11 mouse cellular contexts compared by ENCODE assay signal in the genomic region with DNA sequence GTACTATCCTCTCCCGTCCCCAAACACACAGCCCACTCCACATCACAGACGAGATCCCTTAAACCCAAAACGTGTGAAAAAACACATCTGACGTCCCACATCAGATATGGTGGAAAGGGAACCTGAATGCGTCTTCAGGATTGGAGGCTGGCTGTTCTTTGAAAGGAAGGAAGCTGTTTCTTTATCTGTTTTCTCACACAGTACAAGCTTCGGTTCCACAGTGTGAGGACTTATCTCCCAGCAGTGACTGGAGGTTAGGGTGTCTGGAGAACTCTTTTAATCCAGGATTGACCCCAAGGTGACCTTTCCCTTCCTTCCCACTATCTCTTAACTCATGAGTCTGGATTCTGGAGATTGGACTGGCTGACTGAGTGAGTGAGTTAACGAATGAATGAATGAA.
DNase-seq lines count a peak whose midpoint lies in the region; ATAC-seq and TF ChIP-seq lines count a peak whose summit lies in the region.
"Had no signal": no experiment of that assay in that cellular context is flagged by ENCODE, and none has a peak within 500 bp of the region (broad histone marks: within the 10 kb centered on the region; RNA-seq: fewer than 3 reads in every experiment).

No protein-coding gene starts in this region.

- H3K27me3 ChIP-seq in heart, embryonic 16.5 days (ENCODE audit: control insufficient read depth, insufficient read depth, low read length), result no peaks in the 10 kb centered on the region
- H3K27me3 ChIP-seq in midbrain, embryonic 15.5 days (replicated peaks), result no peaks in the 10 kb centered on the region
- no peaks in the 10 kb centered on the region for H3K27me3 ChIP-seq in midbrain, postnatal 0 days (ENCODE audit: insufficient read depth, low read length)
- no peaks in the 10 kb centered on the region for H3K27me3 ChIP-seq in liver, embryonic 14.5 days (ENCODE audit: control insufficient read depth, insufficient read depth, low read length)
- H3K27me3 ChIP-seq: hindbrain, embryonic 13.5 days; limb, embryonic 13.5 days; neural tube, embryonic 15.5 days had no signal

- peak overlapping the region; percentile 77 for H3K27ac ChIP-seq in heart, embryonic 16.5 days (ENCODE audit: low read length)
- 0 out of 2 replicates have a peak overlapping the region, but pooled peaks have one; percentile 8 for H3K27ac ChIP-seq in midbrain, embryonic 15.5 days
- no peak overlapping the region for H3K27ac ChIP-seq in midbrain, postnatal 0 days (ENCODE audit: low read depth, low read length)
- H3K27ac ChIP-seq in liver, embryonic 14.5 days, result no peak overlapping the region
- H3K27ac ChIP-seq: hindbrain, embryonic 13.5 days; limb, embryonic 13.5 days; neural tube, embryonic 15.5 days had no signal

- peaks cover 34% of the 10 kb centered on the region for H3K4me1 ChIP-seq in heart, embryonic 16.5 days (ENCODE audit: control insufficient read depth, insufficient read depth, low read length)
- peaks cover 9% of the 10 kb centered on the region for H3K4me1 ChIP-seq in midbrain, embryonic 15.5 days
- H3K4me1 ChIP-seq in midbrain, postnatal 0 days (ENCODE audit: insufficient read depth, low read length), result no peaks in the 10 kb centered on the region; the same call in 1 of the 2 replicates
- H3K4me1 ChIP-seq in liver, embryonic 14.5 days (replicated peaks; ENCODE audit: control insufficient read depth in 2 of 2, insufficient read depth in 2 of 2, low read length in 1 of 2), result peaks cover 30 to 48% of the 10 kb centered on the region in 2 experiments

- TF ChIP-seq CTCF in midbrain, postnatal 0 days (IDR thresholded peaks at IDR 0.05), result no peak
- no peak for TF ChIP-seq CTCF in liver, embryonic 14.5 days (IDR thresholded peaks at IDR 0.05; ENCODE audit: low read depth)

- no peak for ATAC-seq in heart, embryonic 16.5 days (replicated peaks; ENCODE audit: extremely low read depth, insufficient read depth, low FRiP score)
- no peak for ATAC-seq in midbrain, embryonic 15.5 days (replicated peaks)
- ATAC-seq in midbrain, postnatal 0 days (ENCODE audit: low FRiP score), result no peak
- ATAC-seq in liver, embryonic 14.5 days (ENCODE audit: insufficient read depth), result peak; percentile 38; the same call in 1 of the 2 replicates
- no peak for ATAC-seq in monocyte, adult 5-6 weeks (replicated peaks; ENCODE audit: insufficient number of reproducible peaks, low FRiP score, low TSS enrichment, poor library complexity, severe bottlenecking)

- no peak overlapping the region for H3K4me2 ChIP-seq in heart, embryonic 16.5 days (ENCODE audit: low read depth, low read length)
- H3K4me2 ChIP-seq in midbrain, embryonic 15.5 days, result no peak overlapping the region
- no peak overlapping the region for H3K4me2 ChIP-seq in midbrain, postnatal 0 days (ENCODE audit: low read depth, low read length, poor library complexity, severe bottlenecking)
- no peak overlapping the region for H3K4me2 ChIP-seq in liver, embryonic 14.5 days (ENCODE audit: low read depth)
- H3K4me2 ChIP-seq: hindbrain, embryonic 13.5 days; limb, embryonic 13.5 days; neural tube, embryonic 15.5 days had no signal

- no peaks in the 10 kb centered on the region for H3K9me3 ChIP-seq in heart, embryonic 16.5 days (replicated peaks; ENCODE audit: control insufficient read depth, low read length)
- H3K9me3 ChIP-seq in midbrain, embryonic 15.5 days, result no peaks in the 10 kb centered on the region
- no peaks in the 10 kb centered on the region for H3K9me3 ChIP-seq in midbrain, postnatal 0 days (ENCODE audit: low read length)
- H3K9me3 ChIP-seq in liver, embryonic 14.5 days (ENCODE audit: control insufficient read depth, low read length), result no peaks in the 10 kb centered on the region
- H3K9me3 ChIP-seq: hindbrain, embryonic 13.5 days; limb, embryonic 13.5 days; neural tube, embryonic 15.5 days had no signal

- TF ChIP-seq EP300 in liver, embryonic 14.5 days (IDR thresholded peaks at IDR 0.05; ENCODE audit: low read depth), result peak; percentile 64

- 32% methylated on average over 7 of the region's 7 CpGs for WGBS in heart, embryonic 16.5 days
- 62% methylated on average over 7 of the region's 7 CpGs for WGBS in midbrain, embryonic 15.5 days
- WGBS in midbrain, postnatal 0 days, result 62% methylated on average over 7 of the region's 7 CpGs
- WGBS in liver, embryonic 14.5 days (ENCODE audit: insufficient replicate concordance), result 16% methylated on average over 7 of the region's 7 CpGs

- H3K36me3 ChIP-seq in heart, embryonic 16.5 days (ENCODE audit: control insufficient read depth, insufficient read depth), result no peaks in the 10 kb centered on the region
- H3K36me3 ChIP-seq in midbrain, embryonic 15.5 days (replicated peaks), result no peaks in the 10 kb centered on the region
- no peaks in the 10 kb centered on the region for H3K36me3 ChIP-seq in midbrain, postnatal 0 days (ENCODE audit: insufficient read depth, low read length)
- no peaks in the 10 kb centered on the region for H3K36me3 ChIP-seq in liver, embryonic 14.5 days (replicated peaks; ENCODE audit: control insufficient read depth, insufficient read depth, low read depth)
- H3K36me3 ChIP-seq: hindbrain, embryonic 13.5 days; limb, embryonic 13.5 days; neural tube, embryonic 15.5 days had no signal

- no peak overlapping the region for H3K9ac ChIP-seq in heart, embryonic 16.5 days (ENCODE audit: low read length)
- no peak overlapping the region for H3K9ac ChIP-seq in midbrain, embryonic 15.5 days
- H3K9ac ChIP-seq in midbrain, postnatal 0 days (replicated peaks; ENCODE audit: low read length, poor library complexity, severe bottlenecking), result no peak overlapping the region
- H3K9ac ChIP-seq in liver, embryonic 14.5 days (replicated peaks), result no peak overlapping the region
- H3K9ac ChIP-seq: hindbrain, embryonic 13.5 days; limb, embryonic 13.5 days; neural tube, embryonic 15.5 days had no signal

- DNase-seq in heart, adult 11 months, result no peak
- no peak for DNase-seq in midbrain, postnatal 0 days (ENCODE audit: low spot score)
- no peak for DNase-seq in liver, embryonic 14.5 days (ENCODE audit: low read depth in 3 of 3, low spot score in 3 of 3)
- no peak for DNase-seq in adipocyte (ENCODE audit: low spot score)
- DNase-seq: right cerebral cortex, postnatal 14 days had no signal

- H3K4me3 ChIP-seq in heart, embryonic 16.5 days (ENCODE audit: low read length), result no peak overlapping the region
- H3K4me3 ChIP-seq in midbrain, embryonic 15.5 days, result no peak overlapping the region
- H3K4me3 ChIP-seq in midbrain, postnatal 0 days (ENCODE audit: low read depth, low read length), result no peak overlapping the region
- H3K4me3 ChIP-seq in liver, embryonic 14.5 days (ENCODE audit: insufficient read depth in 1 of 2, low read depth in 2 of 2, low read length in 2 of 2), result no peak overlapping the region
- H3K4me3 ChIP-seq: hindbrain, embryonic 13.5 days; limb, embryonic 13.5 days; neural tube, embryonic 15.5 days had no signal

Comparison
In these comparisons a context has a peak if more than half of its experiments do, and no peak if none do; other contexts are left out.
1. H3K27ac ChIP-seq: peak in heart, embryonic 16.5 days (single experiment) and midbrain, embryonic 15.5 days (single experiment); none in midbrain, postnatal 0 days (single experiment) and liver, embryonic 14.5 days (single experiment).